Mouse (Mus musculus) cerebellum, adult 2 months (tissue): ENCODE data around the gene Rmi2. TPM values are rescaled to one million over a fixed set of nuclear protein-coding genes. Genes with fewer than 3 reads are reported as not detected.

Experiments
- DNase-seq, 2 experiments: peaks; one replicate each; pipeline ENCODE4 v3.0.0; 2021
- H3K27ac ChIP-seq: fragments of 200-500 bp; 2 replicates; pipeline ENCODE4 v1.5.1; 2012; ENCODE audit warnings: low read length, control low read depth, inconsistent platforms; ENCODE audit not compliant: insufficient read depth
- H3K27me3 ChIP-seq: fragments of 200-500 bp; 2 replicates; pipeline ENCODE4 v1.6.1; 2012; ENCODE audit warnings: inconsistent platforms, mild to moderate bottlenecking, low read length, moderate library complexity; ENCODE audit not compliant: control insufficient read depth, insufficient read depth
- H3K4me1 ChIP-seq: fragments of 200-500 bp; 2 replicates; pipeline ENCODE4 v1.6.1; 2011; ENCODE audit warnings: low read length; ENCODE audit not compliant: control insufficient read depth, insufficient read depth
- H3K4me3 ChIP-seq: fragments of 200-500 bp; replicated peaks from 2 replicates; pipeline ENCODE3; 2011; ENCODE audit warnings: mild to moderate bottlenecking, low read depth, low read length, control low read depth; ENCODE audit not compliant: insufficient read depth
- CTCF ChIP-seq: fragments of 200-500 bp; IDR thresholded peaks from 2 replicates; pipeline ENCODE4 v1.5.1; 2011; ENCODE audit warnings: low read depth, mild to moderate bottlenecking, control low read depth, low read length, moderate library complexity, borderline replicate concordance; ENCODE audit not compliant: insufficient read depth
- POLR2A ChIP-seq: fragments of 200-500 bp; IDR thresholded peaks from 2 replicates; pipeline ENCODE4 v1.6.1; 2011; ENCODE audit warnings: low read length, control low read depth, borderline replicate concordance; ENCODE audit not compliant: insufficient read depth
- WGBS: fragments of 180-500 bp; shearing (Covaris S2); methylation state at CpG from one replicate; pipeline ENCODE4 v1.1.7; 2018; 5-methylcytosine and 5-hydroxymethylcytosine counted together
- polyA plus RNA-seq: library from polyadenylated mRNA; depleted of rRNA; stranded (reverse); fragments of >200 nt; gene quantifications from 2 replicates; pipeline ENCODE4 v1.2.3, GENCODE M21; 2012

Rmi2 gene
- polyA plus RNA-seq, 1 experiment = 0.52 TPM

DNA sequence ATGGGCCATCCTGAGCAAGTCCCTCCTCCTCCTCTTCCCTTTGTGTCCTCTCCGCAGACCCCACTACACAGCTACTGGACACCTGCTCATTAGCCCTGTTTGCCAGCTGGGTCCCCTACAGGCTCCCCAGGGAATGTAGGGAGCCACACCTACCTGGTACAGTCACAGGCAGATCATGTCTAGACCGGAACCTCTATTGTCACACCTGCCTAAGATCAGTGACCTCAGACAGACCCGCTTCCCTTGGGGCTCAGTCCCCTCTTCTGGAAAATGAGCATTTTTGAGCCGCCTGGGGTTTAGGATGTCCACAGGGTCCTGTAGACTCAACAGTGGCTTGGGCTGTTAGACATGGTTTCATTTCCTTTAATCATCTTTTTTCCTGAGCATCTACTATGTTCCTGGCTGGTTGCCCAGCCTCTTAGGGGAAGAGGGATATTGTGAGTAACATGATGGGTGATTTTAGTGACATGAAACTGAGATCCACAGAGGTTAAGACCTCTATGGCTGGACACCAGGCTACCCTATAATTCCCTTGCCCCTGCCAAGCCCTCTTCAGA is 16.2 kb upstream of the Rmi2 start:
- no peak overlapping the region for H3K27ac ChIP-seq
- H3K27me3 ChIP-seq = no peaks in the 10 kb centered on the region
- no peak for TF ChIP-seq CTCF
- TF ChIP-seq POLR2A = no peak
- no peaks in the 10 kb centered on the region for H3K4me1 ChIP-seq
- H3K4me3 ChIP-seq = no peak overlapping the region
- no peak for DNase-seq
- WGBS = 79% methylated on average over 4 of the region's 4 CpGs

- 81% methylated on average over 3 of the region's 3 CpGs for WGBS
These were observed 14.9 kb upstream of the Rmi2 start for GRCm38 (mm10) chr16:10819966-10820365.

DNA sequence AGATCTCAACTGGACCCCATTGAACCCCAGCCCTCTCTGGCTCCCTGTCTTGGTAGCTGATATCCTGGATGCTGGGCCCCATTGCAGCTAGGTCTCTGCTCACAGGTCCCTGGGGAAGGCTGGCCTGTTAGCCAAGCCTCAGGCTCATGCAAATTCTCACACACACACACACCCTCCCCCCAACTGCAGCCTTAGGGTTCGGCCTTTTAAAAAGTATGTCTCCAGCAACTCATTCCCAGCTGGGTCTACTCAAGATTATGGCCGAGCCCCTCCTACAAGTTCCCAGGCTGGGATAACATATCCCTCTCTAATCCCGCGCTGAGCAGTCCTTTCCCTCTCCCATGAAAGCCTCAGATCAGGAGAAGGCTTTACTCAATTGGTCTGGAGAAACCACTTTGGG is 13.5 kb upstream of the Rmi2 start:
- 81% methylated on average over 4 of the region's 4 CpGs for WGBS
- no peak for DNase-seq
- no peak for TF ChIP-seq CTCF
- Histone ChIP-seq H3K4me1 (no peaks in the 10 kb centered on the region), H3K4me3 (no peak overlapping the region), H3K27me3 (no peaks in the 10 kb centered on the region), H3K27ac (no peak overlapping the region)

More at GRCm38 (mm10) chr16:10819966-10820365, 14.9 kb upstream of the Rmi2 start:
- no peak overlapping the region for H3K4me3 ChIP-seq
- H3K27ac ChIP-seq = no peak overlapping the region
- DNase-seq = no peak
- no peaks in the 10 kb centered on the region for H3K4me1 ChIP-seq
- TF ChIP-seq POLR2A (no peak), CTCF (no peak)
- no peaks in the 10 kb centered on the region for H3K27me3 ChIP-seq

- TF ChIP-seq CTCF (no peak), POLR2A (no peak)
- H3K27ac ChIP-seq = no peak overlapping the region
- WGBS = 92% methylated on average over 1 of the region's 1 CpGs
- DNase-seq = no peak
- no peak overlapping the region for H3K4me3 ChIP-seq
- no peaks in the 10 kb centered on the region for H3K27me3 ChIP-seq
- H3K4me1 ChIP-seq = no peaks in the 10 kb centered on the region
These were observed 10.3 kb upstream of the Rmi2 start for GRCm38 (mm10) chr16:10824536-10824935.

GRCm38 (mm10) chr16:10825840-10826239 is 9.0 kb upstream of the Rmi2 start:
- TF ChIP-seq CTCF (no peak), POLR2A (no peak)

DNA sequence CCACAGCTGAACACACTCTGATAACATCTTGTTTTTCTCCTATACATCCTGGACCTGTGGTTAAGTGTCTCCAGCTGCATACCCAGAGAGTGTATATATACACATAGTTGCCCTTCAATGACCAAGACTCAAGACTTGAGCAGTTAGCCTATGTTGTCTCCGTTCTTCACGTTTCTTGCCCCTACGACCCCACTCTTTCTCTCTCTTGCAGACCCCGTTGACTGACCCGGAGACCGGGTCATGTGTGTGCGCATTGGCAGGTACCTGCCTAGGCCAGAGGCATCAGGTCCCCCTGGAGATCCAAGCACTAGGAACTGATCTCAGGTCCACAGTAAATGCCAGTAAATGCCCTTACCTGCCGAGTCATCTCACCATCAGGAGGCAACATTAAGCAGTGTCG is 7.6 kb upstream of the Rmi2 start:
- no peak for DNase-seq
- Histone ChIP-seq H3K4me3 (no peak overlapping the region), H3K27ac (no peak overlapping the region), H3K27me3 (no peaks in the 10 kb centered on the region), H3K4me1 (no peaks in the 10 kb centered on the region)
- TF ChIP-seq CTCF (no peak), POLR2A (no peak)
- WGBS = 94% methylated on average over 9 of the region's 9 CpGs

More at GRCm38 (mm10) chr16:10825840-10826239, 9.0 kb upstream of the Rmi2 start:
- Histone ChIP-seq H3K27me3 (no peaks in the 10 kb centered on the region), H3K4me3 (no peak overlapping the region), H3K4me1 (no peaks in the 10 kb centered on the region), H3K27ac (no peak overlapping the region)
- DNase-seq = no peak
- WGBS = 98% methylated on average over 4 of the region's 4 CpGs

DNA sequence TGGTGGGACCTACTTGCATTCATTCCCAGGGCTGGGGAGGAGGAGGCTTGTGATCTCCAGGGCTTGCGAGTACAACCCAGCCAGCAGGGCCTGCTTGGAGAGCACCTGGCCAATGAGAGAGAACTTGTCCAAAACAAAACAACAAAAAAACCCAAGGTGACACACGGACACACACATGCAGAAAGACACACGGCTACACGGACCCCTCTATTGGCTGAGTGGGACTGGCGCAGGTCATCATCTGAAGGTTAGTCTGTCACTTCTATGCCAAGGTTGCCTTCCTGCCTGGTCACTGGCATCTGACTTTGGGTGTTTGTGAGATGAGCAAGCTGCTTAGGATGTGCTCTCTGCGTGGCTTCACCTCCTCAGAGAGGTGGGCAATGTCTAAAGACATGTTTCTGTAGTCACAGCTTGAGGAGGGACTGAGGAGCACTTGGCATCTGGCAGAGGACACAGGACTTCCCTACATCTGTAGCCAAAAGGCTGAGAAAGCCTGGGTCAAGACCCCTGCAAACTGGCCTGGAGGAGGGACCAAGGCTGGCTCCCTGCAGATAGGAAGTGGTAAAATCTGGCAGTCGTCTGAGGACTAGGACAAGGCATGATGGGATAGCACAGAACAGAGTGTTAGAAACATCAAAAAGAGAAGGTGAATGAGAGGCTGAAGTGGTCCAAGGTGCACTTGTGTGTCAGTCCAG is 6.9 kb upstream of the Rmi2 start:
- Histone ChIP-seq H3K27me3 (no peaks in the 10 kb centered on the region), H3K27ac (no peak overlapping the region), H3K4me1 (no peaks in the 10 kb centered on the region), H3K4me3 (no peak overlapping the region)
- 83% methylated on average over 7 of the region's 7 CpGs for WGBS
- no peak for DNase-seq
- TF ChIP-seq CTCF (no peak), POLR2A (no peak)

DNA sequence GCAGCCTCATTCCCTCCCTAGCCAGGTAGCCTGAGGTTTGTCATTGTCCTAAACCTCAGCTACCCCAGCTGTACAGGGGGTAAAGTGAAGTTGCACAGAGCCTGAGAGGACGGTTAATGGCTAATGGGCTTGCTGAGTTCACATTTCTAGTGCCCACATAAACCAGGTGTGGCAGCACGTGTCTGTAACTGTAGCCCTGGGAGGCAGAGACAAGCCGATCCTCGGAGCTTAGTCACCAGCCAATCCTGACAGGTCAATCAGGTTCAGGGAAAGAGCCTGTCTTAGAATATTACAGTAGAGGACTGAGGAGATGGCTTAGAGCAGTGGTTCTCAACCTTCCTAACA is 6.4 kb upstream of the Rmi2 start:
- H3K4me3 ChIP-seq = no peak overlapping the region
- WGBS = 71% methylated on average over 4 of the region's 4 CpGs
- no peaks in the 10 kb centered on the region for H3K4me1 ChIP-seq
- H3K27me3 ChIP-seq = no peaks in the 10 kb centered on the region
- no peak for DNase-seq
- TF ChIP-seq CTCF (no peak), POLR2A (no peak)
- H3K27ac ChIP-seq = no peak overlapping the region
